Mouse (Mus musculus) hindbrain, embryonic 16.5 days (tissue): ENCODE results near the gene Acads. TPM values are rescaled to one million over a fixed set of nuclear protein-coding genes. Genes with fewer than 3 reads are reported as not detected.
A peak's percentile ranks its signal among the peaks of the same experiment; 100 is the strongest.
"Not testable (repeated sequence)": the region's sequence is repeated elsewhere in the genome, so short reads cannot be mapped to it uniquely, and the experiment has no call there.

Experiments
- ATAC-seq: fragments of 200-750 bp; cut with Nextera tagmentation; 2 replicates; pipeline ENCODE4 v1.8.0; 2017; ENCODE audit warnings: moderate TSS enrichment, moderate library complexity
- H3K27ac ChIP-seq: fragments of 300-500 bp; sonication (generic); 2 replicates; pipeline ENCODE4 v1.5.1; 2014; ENCODE audit warnings: low read depth, mild to moderate bottlenecking, control low read depth, low read length, moderate library complexity
- H3K27me3 ChIP-seq: fragments of 300-500 bp; sonication (generic); replicated peaks from 2 replicates; pipeline ENCODE4 v1.6.1; 2014; ENCODE audit warnings: low read length; ENCODE audit not compliant: control insufficient read depth, insufficient read depth
- H3K36me3 ChIP-seq: fragments of 300-500 bp; sonication (generic); 2 replicates; pipeline ENCODE4 v1.6.1; 2014; ENCODE audit warnings: mild to moderate bottlenecking, low read length, moderate library complexity, mixed read lengths; ENCODE audit not compliant: control insufficient read depth, insufficient read depth
- H3K4me1 ChIP-seq: fragments of 300-500 bp; sonication (generic); 2 replicates; pipeline ENCODE4 v1.6.1; 2014; ENCODE audit warnings: low read depth, low read length; ENCODE audit not compliant: control insufficient read depth, insufficient read depth
- H3K4me2 ChIP-seq: fragments of 300-500 bp; sonication (generic); 2 replicates; pipeline ENCODE4 v1.6.1; 2014; ENCODE audit warnings: mild to moderate bottlenecking, low read length, control low read depth, moderate library complexity
- H3K4me3 ChIP-seq: fragments of 300-500 bp; sonication (generic); 2 replicates; pipeline ENCODE4 v1.5.1; 2014; ENCODE audit warnings: mild to moderate bottlenecking, low read length, control low read depth, moderate library complexity
- H3K9ac ChIP-seq: fragments of 300-500 bp; sonication (generic); 2 replicates; pipeline ENCODE4 v1.6.1; 2014; ENCODE audit warnings: low read depth, mild to moderate bottlenecking, control low read depth, low read length, moderate library complexity
- H3K9me3 ChIP-seq: fragments of 300-500 bp; sonication (generic); 2 replicates; pipeline ENCODE4 v1.6.1; 2014; ENCODE audit warnings: mild to moderate bottlenecking, low read length, moderate library complexity; ENCODE audit not compliant: control insufficient read depth
- WGBS: fragments of 180-500 bp; shearing (Covaris S2); extraction: QIAGEN DNeasy Blood & Tissue Kit; methylation state at CpG from one replicate; pipeline ENCODE4 v1.1.7; 2014; 5-methylcytosine and 5-hydroxymethylcytosine counted together
- polyA plus RNA-seq: library from polyadenylated mRNA; unstranded; fragments of >200 nt; fragmentation: Nextera tagmentation; extraction: Ambion mirVana; gene quantifications from 2 replicates; pipeline ENCODE4 v1.2.1, GENCODE M21; 2015

The Acads gene
- polyA plus RNA-seq: 20.7 and 22.0 TPM in 2 replicates

DNA sequence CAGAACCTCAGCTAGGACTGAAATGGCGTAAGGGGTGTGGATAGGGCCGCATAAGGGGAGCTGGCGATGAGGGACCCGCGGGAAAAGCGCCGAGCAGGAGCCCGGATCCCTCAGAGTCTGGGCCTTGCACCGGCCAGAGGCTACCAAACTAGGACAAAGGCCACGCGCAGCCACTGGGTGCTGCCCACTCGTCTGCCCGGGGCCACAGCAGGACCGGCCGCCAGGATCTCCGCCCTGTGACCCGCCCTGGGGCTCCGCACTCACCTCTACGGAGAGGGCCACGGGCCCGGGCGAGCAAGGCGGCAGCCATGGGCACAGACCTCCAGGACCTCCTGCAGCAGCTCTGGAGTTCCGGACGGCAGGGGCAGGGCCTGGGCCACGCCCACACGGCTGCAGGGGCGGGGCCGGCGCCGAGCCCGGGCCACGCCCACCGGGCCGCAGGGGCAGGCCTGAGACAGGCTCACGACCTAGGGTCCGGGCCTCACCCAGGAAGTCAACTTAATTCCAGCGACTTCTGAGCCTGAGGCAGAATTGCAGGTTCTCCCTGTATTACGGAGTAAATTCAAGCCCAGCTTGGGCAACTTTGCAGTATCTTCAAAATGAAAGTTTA, at the start of gene Acads:
Gene Acads, minus strand, starts transcription at position 386 of the 610 bp plus-strand sequence.
- ATAC-seq: peak; percentile 90
- Histone ChIP-seq H3K27me3 (no peaks in the 10 kb centered on the region), H3K9me3 (no peaks in the 10 kb centered on the region), H3K9ac (peak within 1 kb of the TSS; percentile 80), H3K36me3 (0 out of 2 replicates have a peak, but pooled peaks cover 2% of the 10 kb centered on the region), H3K4me3 (peak within 1 kb of the TSS; percentile 69), H3K4me1 (peaks cover 6% of the 10 kb centered on the region), H3K27ac (peak within 1 kb of the TSS; percentile 6; the same call in 1 of the 2 replicates), H3K4me2 (peak within 1 kb of the TSS; percentile 88)
- 0% methylated on average over 31 of the region's 39 CpGs for WGBS

DNA sequence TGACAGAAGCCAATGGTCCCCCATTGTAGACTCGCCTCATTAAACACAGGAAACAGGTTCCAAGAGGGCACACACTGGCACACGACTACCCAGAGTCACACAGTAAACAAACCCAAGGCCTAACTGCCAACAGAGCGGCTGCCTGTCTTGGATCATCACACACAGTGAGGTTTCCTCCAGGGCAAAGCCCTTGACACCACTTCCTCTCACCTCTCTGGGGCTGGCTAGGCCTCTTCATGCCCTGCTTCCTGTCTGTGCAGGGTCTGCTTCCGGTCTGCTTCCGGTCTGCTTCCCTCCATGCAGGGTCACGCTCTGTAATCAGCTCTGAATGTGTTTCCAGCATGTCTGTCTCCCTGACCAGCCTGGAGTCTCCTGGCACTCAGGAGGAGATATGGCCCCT, 48.2 kb upstream of the Acads start:
- Histone ChIP-seq H3K36me3 (no peaks in the 10 kb centered on the region), H3K4me2 (no peak overlapping the region), H3K4me3 (no peak overlapping the region), H3K27ac (no peak overlapping the region), H3K9ac (no peak overlapping the region), H3K4me1 (no peaks in the 10 kb centered on the region), H3K27me3 (no peaks in the 10 kb centered on the region), H3K9me3 (no peaks in the 10 kb centered on the region)
- ATAC-seq: no peak
- WGBS: 75% methylated on average over 6 of the region's 6 CpGs

GRCm38 (mm10) chr5:115166815-115167194, 47.7 kb upstream of the Acads start:
- Histone ChIP-seq H3K27ac (no peak overlapping the region; the same call in 1 of the 2 replicates), H3K4me3 (no peak overlapping the region), H3K4me1 (no peaks in the 10 kb centered on the region), H3K36me3 (no peaks in the 10 kb centered on the region), H3K27me3 (no peaks in the 10 kb centered on the region), H3K9me3 (no peaks in the 10 kb centered on the region), H3K4me2 (no peak overlapping the region), H3K9ac (no peak overlapping the region)
- ATAC-seq: no peak
- WGBS: 84% methylated on average over 7 of the region's 7 CpGs

- Histone ChIP-seq H3K4me1 (no peaks in the 10 kb centered on the region), H3K9me3 (no peaks in the 10 kb centered on the region), H3K4me3 (no peak overlapping the region), H3K27ac (no peak overlapping the region; the same call in 1 of the 2 replicates), H3K36me3 (no peaks in the 10 kb centered on the region), H3K27me3 (no peaks in the 10 kb centered on the region), H3K9ac (no peak overlapping the region), H3K4me2 (no peak overlapping the region)
- peak; percentile 13; the same call in 1 of the 2 replicates for ATAC-seq
- WGBS: 46% methylated on average over 11 of the region's 11 CpGs
These were observed 47.0 kb upstream of the Acads start for GRCm38 (mm10) chr5:115165895-115166814.

DNA sequence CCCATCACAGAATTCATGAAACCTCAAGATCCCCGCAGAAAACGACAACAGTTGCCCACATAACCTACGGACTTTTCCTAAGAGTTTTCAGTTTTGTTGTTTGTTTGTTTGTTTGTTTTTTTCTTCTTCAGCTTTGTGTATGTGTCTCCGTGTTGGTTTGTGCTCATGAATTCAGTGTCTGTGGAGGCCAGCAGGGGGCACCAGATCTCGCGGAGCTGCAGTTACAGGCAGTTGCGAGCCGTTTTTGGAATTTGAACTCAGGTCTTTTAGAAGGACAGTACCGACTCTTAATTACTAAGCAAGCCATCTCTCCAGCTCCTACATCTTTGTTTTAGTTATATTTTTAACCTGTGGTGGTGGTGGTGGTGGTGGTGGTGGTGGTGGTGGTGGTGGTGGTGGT, 46.2 kb upstream of the Acads start:
- Histone ChIP-seq H3K27ac (no peak overlapping the region), H3K4me3 (no peak overlapping the region), H3K4me1 (no peaks in the 10 kb centered on the region), H3K9ac (no peak overlapping the region), H3K9me3 (no peaks in the 10 kb centered on the region), H3K27me3 (no peaks in the 10 kb centered on the region), H3K4me2 (no peak overlapping the region), H3K36me3 (no peaks in the 10 kb centered on the region)
- no peak for ATAC-seq
- 64% methylated on average over 9 of the region's 9 CpGs for WGBS

GRCm38 (mm10) chr5:115164446-115164845, 45.3 kb upstream of the Acads start:
- not testable (repeated sequence) for H3K4me2 ChIP-seq, H3K36me3 ChIP-seq, H3K27me3 ChIP-seq, H3K4me3 ChIP-seq, H3K27ac ChIP-seq, H3K4me1 ChIP-seq, ATAC-seq, H3K9me3 ChIP-seq, H3K9ac ChIP-seq
- 78% methylated on average over 4 of the region's 4 CpGs for WGBS

DNA sequence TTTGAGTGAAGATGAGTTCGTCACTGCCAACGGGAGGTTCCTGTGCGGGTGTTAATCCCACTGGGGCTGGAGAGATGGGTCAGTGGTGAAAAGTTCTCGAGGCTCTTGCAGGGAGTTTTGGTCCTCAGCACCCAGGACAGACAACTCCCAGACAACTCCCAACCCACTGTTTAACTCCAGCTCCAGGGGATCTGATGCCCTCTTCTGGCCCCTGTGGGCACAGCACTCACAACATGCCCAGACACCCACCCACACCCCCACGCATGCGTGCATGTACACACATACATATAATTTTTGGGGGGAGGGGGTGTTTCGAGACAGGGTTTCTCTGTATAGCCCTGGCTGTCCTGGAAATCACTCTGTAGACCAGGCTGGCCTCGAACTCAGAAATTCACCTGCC, 44.4 kb upstream of the Acads start:
- Histone ChIP-seq H3K36me3 (no peaks in the 10 kb centered on the region), H3K27ac (no peak overlapping the region), H3K27me3 (no peaks in the 10 kb centered on the region), H3K4me1 (peaks cover 4% of the 10 kb centered on the region; the same call in 1 of the 2 replicates), H3K4me3 (no peak overlapping the region), H3K9me3 (no peaks in the 10 kb centered on the region), H3K4me2 (no peak overlapping the region), H3K9ac (no peak overlapping the region)
- WGBS: 41% methylated on average over 8 of the region's 8 CpGs
- ATAC-seq: no peak

DNA sequence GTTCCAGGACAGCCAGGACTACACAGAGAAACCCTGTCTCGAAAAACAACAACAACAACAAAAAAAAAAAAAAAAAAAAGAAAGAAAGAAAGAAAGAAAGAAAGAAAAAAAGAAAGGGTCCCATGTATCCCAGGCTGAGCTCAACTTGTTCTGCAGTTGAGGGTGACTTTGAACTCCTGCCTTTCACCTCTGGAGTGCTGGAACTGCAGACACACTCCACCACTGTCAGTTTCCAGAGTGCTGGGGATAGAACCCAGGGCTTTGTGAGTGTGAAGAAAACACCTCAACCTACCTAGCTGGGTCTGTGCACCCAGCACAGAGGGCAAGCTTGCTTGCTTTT, 42.8 kb upstream of the Acads start:
- not testable (repeated sequence) for H3K4me1 ChIP-seq, ATAC-seq, H3K9ac ChIP-seq, H3K36me3 ChIP-seq, H3K4me3 ChIP-seq, H3K4me2 ChIP-seq, H3K27ac ChIP-seq, H3K27me3 ChIP-seq, H3K9me3 ChIP-seq
- 80% methylated on average over 1 of the region's 1 CpGs for WGBS
